Mouse (Mus musculus) kidney, adult 10 weeks (tissue): Measurements from ENCODE around the gene Top3b. TPM values are rescaled to one million over a fixed set of nuclear protein-coding genes. Genes with fewer than 3 reads are reported as not detected.

Experiments used
- polyA plus RNA-seq: library from polyadenylated mRNA; stranded (reverse); fragments of 350-450 nt; fragmentation: Illumina TruSeq; extraction: RNeasy Lipid Tissue Mini Kit (QIAGEN cat#74804); gene quantifications from one replicate; pipeline ENCODE4 v1.2.3, GENCODE M21; 2014; ENCODE audit warnings: low read depth, low replicate concordance

Top3b gene
- 14.5 TPM for polyA plus RNA-seq

GRCm38 (mm10) chr16:16870617-16871331 lies at the start of gene Top3b, which contains the start of gene Vpreb1:
Gene Top3b, plus strand, starts transcription at chr16:16870736.
Gene Vpreb1, minus strand, starts transcription at chr16:16870843.

GRCm38 (mm10) chr16:16828757-16829615 lies 41.5 kb upstream of the Top3b start, which contains the start of gene Spag6l:
Gene Spag6l, minus strand, starts transcription at chr16:16829456.

GRCm38 (mm10) chr16:16863978-16864377 lies 6.6 kb upstream of the Top3b start, which contains the start of gene Igll1:
Gene Igll1, minus strand, starts transcription at chr16:16863985.

GRCm38 (mm10) chr16:16896382-16897055 lies 26.0 kb downstream of the Top3b start, which contains the start of gene Ppm1f:
Gene Ppm1f, plus strand, starts transcription at chr16:16896469.

Other genes with a start within 250 kb of the Top3b start
- not detected for gene Olfr19, start 194.3 kb upstream of the Top3b start, polyA plus RNA-seq
- 2.5 TPM for gene Spag6l, start 41.3 kb upstream of the Top3b start, polyA plus RNA-seq
- not detected for gene Igll1, start 6.8 kb upstream of the Top3b start, polyA plus RNA-seq
- gene Vpreb1, start 107 bp downstream of the Top3b start, polyA plus RNA-seq = 0.69 TPM
- 6.0 TPM for gene Ppm1f, start 25.7 kb downstream of the Top3b start, polyA plus RNA-seq
- gene Mapk1, start 112.6 kb downstream of the Top3b start, polyA plus RNA-seq = 232 TPM
- 0.85 TPM for gene Ypel1, start 199.0 kb downstream of the Top3b start, polyA plus RNA-seq
- gene Ppil2, start 240.5 kb downstream of the Top3b start, polyA plus RNA-seq = 64.4 TPM